Mouse (Mus musculus): ENCODE measurements around the gene Nprl2.

The Nprl2 gene

DNA sequence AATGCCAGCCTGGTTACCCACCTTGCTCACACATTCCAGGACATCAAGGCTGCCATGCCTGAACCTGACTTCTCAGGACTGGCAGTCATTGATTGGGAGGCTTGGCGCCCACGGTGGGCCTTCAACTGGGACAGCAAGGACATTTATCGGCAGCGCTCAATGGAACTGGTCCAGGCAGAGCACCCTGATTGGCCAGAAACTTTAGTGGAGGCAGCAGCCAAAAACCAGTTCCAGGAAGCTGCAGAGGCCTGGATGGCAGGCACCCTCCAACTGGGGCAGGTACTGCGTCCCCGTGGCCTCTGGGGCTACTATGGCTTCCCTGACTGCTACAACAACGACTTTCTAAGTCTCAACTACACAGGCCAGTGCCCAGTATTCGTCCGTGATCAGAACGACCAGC is 35.8 kb downstream of the Nprl2 start:
- DNase-seq (ENCODE audit: low read depth, low spot score) = no peak

DNA sequence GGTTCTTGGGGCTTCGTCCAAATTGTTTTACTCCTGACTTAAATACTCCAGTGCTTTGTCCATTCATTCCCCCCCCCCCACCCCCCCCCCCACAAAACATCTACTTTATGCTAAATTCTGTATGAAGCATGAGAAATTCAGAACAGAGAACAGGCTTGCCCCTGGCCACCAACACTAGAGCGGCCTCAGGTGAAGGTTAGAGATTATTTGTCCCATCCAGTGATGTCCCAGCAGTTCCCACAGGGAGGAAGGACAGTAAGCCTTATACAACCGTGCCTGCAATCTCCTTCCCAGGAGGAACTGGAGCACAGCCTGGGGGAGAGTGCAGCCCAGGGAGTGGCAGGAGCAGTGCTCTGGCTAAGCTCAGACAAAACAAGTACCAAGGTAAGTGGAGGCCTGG is 36.6 kb downstream of the Nprl2 start, which contains the start of gene Naa80:
TSS of gene Naa80 (plus strand) at position 301 of the 400 bp plus-strand sequence.
- no peak for DNase-seq (ENCODE audit: low read depth, low spot score)

DNA sequence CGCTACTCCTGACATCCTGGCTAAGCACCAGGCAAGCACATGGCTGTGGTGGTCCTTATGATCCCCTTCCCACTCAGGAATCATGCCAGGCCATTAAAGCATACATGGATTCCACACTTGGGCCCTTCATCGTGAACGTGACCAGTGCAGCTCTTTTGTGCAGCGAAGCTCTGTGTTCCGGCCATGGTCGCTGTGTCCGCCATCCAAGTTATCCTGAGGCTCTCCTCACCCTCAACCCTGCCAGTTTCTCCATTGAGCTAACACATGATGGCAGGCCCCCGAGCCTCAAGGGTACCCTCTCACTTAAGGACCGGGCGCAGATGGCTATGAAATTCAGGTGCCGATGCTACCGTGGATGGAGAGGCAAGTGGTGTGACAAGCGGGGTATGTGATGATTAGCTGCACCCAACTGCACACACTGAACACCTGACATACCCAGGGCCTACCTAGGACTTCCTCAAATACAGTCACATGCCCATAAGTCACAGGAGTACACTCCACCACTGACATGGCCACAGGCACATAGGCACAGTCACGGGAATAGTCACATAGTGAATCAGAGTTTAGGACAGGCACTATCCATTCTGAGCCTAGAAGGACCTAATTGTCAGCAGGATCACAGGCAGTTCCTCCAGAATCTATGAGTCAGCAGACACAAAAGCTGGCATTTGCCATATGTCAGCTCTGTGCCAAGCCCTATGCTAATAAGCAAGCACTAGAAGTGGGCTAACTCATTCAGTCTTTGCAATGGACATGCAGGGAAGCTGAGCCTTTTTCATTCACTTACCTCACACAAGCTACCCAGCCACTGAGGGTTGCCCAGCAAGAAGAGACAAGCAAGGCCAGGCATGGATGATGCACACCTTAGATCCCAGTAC is 37.2 kb downstream of the Nprl2 start:
- no peak for DNase-seq (ENCODE audit: low read depth, low spot score)

- DNase-seq (ENCODE audit: low read depth, low spot score) = no peak
These were observed 38.7 kb downstream of the Nprl2 start, which contains the start of gene Hyal3 for GRCm38 (mm10) chr9:107580501-107581317. Hyal3 (plus strand) TSS chr9:107580818.

- no peak for DNase-seq (ENCODE audit: low read depth, low spot score)
These were observed 39.6 kb downstream of the Nprl2 start for GRCm38 (mm10) chr9:107581584-107581983.

DNA sequence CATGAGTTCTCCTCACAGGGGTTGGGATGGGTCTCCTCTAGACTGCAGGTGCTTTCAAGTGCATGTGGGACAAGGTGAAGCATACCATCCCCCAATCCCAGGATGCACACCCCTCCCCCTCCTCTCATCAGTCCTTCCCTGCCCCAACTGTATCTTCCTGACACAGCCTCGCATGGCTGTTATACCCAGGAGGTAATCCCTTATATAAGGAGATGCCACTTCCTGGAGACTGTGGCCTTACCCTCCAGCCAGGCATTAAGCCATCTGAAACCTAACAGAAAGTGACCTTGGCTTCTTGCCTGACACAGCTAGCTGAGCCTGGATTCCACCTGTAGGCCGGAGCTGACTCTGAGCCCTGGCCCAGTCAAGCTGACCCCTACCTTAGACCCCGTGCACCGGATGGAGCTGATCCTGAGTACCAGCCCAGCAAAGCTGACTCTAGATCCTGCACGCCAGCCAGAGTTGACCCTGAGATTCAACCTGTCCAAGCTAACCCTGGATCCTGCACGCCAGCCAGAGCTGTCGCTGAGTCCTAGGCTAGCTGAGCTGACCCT is 40.6 kb downstream of the Nprl2 start:
- no peak for DNase-seq (ENCODE audit: low read depth, low spot score)

GRCm38 (mm10) chr9:107583174-107583573 is 41.1 kb downstream of the Nprl2 start:
- no peak for DNase-seq (ENCODE audit: low read depth, low spot score)

DNA sequence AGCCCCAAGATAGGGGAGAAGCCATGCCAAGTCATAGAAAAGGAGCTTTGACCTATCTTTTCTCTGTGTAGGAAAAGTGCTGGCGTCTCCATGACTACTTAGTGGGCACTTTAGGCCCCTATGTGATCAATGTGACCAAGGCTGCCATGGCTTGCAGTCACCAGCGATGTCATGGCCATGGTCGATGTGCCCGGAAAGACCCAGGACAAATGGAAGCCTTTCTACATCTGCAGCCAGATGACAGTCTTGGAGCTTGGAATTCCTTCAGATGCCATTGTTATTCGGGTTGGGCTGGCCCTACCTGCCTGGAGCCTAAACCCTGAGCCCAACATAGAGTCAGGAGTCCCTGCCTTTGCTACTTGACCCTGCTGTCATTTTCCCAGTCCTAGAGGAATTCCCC is 44.5 kb downstream of the Nprl2 start:
- DNase-seq (ENCODE audit: low read depth, low spot score) = no peak

DNA sequence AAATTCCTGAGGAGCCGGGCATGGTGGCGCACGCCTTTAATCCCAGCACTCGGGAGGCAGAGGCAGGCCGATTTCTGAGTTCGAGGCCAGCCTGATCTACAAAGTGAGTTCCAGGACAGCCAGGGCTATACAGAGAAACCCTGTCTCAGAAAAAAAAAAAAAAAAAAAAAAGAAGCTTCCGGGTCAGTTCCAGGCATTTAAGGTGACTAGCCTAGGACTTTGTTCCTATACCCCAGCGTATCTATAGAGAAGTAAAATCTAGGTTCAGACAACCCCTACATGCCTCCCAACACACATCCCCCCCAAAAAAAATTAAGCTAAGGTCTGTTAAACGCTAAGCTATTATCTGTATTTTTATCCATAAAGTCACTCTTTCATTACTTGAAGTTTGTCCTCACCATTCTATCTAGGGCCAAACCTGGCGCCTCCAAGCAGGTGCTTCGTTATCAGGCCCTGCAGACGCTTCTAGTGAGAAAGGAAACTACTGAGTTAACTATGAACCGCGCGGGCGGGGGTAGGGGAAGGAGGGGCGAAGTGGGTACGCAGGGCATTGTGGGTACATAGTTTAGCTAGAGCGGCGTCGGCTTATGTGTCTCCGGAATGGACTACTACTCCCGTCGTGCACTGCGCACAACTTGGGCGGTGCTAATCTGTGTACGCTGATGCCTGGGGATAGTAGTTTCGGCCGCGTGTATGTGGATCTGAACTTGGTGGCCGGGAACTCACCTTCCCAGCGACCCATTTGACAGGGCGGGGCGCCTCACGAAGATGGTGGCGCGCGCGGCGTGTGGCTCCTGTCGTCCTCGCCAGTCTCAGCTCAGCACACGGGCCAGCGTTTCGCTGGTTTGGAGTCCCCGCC is 45.2 kb downstream of the Nprl2 start, which contains the start of gene Ifrd2:
TSS of gene Ifrd2 (plus strand) at position 669 of the 859 bp plus-strand sequence.
- peak; percentile 98 for DNase-seq (ENCODE audit: low read depth, low spot score)

DNA sequence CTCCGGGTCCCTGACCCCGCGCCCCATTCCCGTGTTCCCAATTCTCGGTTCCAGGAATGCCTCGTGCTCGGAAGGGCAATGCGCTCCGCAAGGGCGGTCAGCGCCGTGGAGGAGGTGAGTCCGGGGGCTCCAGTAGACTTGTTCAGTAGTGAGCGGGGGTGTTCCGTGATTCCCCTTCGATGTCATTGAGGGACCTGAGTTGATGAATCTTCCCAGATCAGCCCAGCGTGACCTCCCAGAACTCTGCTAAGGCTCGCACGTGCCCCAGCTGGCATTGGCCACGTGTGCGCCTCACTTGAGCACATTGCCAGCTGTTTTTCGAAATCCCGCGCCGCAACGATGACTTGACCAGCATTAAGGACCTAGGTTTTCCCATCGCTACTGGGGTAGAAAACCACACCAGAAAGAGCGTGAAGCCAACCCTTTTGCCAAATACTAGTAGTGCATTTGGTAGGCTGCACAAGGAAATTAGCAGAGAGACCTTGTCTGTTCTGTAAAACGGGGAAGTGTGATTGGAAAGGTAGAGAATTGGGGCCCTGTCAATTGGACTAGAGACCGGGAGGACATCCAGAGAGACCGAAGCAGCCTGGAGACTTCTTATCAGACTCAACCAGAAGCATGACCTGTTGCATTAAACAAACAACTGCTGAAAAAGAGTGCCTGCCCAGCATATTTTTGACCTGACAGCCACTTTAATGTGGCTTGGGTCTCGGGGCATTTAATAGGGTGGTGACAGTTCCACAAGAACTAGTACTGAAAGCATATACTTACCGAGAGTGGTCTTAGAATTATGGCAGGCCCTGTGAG is 46.0 kb downstream of the Nprl2 start:
- DNase-seq (ENCODE audit: low read depth, low spot score) = no peak

DNA sequence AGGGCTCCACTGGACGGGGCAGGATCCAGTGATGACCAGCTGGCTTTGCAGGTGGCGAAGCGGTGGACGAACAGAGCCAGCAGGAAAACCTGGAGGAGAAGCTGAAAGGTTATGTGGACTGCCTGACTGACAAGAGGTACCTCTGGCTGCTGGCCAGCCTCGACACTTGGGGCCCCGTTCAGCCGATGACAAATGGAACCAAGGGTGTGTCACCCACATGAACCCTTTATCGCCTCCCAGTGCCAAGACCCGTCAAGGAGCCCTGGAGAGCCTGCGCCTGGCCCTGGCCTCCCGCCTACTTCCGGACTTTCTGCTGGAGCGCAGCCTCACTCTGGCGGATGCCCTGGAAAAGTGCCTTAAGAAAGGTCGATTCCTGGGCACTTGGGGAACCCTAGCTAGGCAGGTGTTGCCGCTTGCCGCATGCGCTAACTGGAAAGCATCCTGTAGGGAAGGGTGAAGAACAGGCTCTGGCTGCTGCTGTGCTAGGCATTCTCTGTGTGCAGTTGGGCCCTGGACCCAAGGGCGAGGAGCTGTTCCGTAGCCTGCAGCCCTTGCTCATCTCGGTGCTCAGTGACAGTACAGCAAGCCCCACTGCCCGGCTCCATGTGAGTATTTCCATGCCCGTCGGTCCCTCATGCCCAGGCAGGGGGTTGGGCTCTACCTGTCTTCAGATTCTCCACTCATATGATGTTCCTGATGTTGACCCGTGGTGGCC is 48.2 kb downstream of the Nprl2 start:
- no peak for DNase-seq (ENCODE audit: low read depth, low spot score)

- DNase-seq (ENCODE audit: low read depth, low spot score) = no peak
These were observed 48.7 kb downstream of the Nprl2 start for GRCm38 (mm10) chr9:107590773-107591060.

DNA sequence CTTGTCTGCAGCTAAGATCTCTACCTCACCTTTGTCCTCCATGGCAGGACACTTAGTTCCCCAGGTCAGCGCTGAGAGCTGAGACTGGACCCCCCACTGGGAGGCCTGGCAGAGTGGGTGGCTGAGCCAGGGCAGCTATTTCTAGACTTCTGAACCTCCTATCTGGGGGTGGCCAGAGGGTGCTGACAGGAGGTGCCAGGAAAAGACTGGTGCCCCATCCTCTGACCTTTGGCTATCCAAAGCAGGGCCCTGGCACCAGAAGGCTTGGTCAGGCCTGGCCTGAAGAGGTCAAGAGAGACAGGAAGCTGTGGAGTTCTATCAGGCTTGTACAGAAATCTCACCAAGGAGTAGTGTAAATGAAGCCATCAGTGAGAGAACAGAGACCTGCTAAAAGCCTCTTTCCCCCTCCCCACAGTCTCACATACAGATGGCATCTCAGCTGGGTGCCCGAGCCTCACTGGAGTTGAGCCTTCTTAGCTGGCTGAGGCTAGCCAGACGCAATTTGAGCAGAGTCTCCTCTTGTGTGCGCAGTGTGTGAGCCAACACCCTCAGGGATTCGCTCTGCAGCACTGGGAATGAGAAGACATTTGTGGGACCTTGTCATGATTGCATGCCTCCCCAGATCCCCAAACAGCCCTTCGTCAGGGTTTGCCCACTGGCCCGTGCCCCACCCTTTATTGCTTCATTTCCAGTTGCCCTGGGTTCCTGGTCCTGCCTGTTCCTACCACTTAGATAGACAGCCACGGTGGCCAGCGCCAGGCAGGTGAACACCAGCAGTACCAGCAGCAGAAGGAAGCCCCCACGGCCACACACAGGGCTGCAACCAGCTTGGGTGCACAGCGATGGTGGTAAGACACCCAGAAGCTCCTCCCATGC is 51.3 kb downstream of the Nprl2 start:
- no peak for DNase-seq (ENCODE audit: low read depth, low spot score)

DNA sequence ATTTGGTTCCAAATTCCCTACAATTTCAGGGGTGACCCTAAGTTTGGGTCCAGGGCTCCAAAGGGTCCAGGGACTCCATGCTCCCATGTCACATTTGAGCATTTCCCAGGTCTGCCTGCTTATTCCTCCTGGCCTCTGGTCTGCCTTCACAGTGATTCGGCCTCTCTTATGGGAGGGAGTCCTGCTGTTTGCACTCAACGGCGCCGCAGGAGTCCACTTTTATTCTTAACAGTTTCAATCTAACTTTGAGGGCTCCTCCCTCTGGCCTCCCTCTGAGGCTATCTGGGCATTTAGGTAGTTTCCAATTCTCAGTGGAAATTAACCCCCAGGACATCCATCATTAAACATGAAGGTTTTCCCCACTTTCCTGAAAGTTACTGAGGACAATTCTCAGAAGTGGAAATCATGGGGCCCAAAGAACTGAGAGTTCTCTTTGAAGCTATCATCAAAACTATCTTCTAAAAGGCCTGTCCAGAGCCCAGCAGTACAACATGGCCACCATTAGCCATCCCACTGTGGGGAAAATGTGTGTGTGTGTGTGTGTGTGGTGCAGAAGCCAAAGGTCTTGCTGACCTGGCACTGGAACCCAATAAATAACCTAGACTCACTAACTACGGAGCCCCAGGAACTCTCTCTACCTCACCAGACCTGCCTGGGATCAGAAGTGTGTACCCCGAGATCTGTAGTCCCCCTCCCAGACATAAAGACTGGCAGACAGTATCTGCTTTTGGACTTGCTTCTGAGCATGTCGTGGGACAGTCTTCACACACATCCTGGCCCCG is 52.4 kb downstream of the Nprl2 start:
- no peak for DNase-seq (ENCODE audit: low read depth, low spot score)
